Mouse (Mus musculus): Measurements from ENCODE around the gene Pemt. TPM values are rescaled to one million over a fixed set of nuclear protein-coding genes. Genes with fewer than 3 reads are reported as not detected.
"Not testable (repeated sequence)": the region's sequence is repeated elsewhere in the genome, so short reads cannot be mapped to it uniquely, and the experiment has no call there.

Gene Pemt
- polyA plus RNA-seq, 1 experiment from 2014 or later = 6.1 TPM

GRCm38 (mm10) chr11:59944855-59945254, 101.4 kb downstream of the Pemt start:
- H3K4me2 ChIP-seq (ENCODE audit: low read depth, severe bottlenecking); ATAC-seq (ENCODE audit: insufficient number of reproducible peaks, low FRiP score, low TSS enrichment, low read depth); H3K4me3 ChIP-seq (ENCODE audit: low read depth, low read length); DNase-seq (ENCODE audit: low spot score); H3K27ac ChIP-seq (replicated peaks; ENCODE audit: low read depth, low read length); H3K9ac ChIP-seq (ENCODE audit: low read length); H3K4me1 ChIP-seq (ENCODE audit: control insufficient read depth, insufficient read depth, low read length); H3K27me3 ChIP-seq (ENCODE audit: control insufficient read depth, insufficient read depth, low read length); H3K36me3 ChIP-seq (ENCODE audit: control insufficient read depth, insufficient read depth, low read length); H3K9me3 ChIP-seq (ENCODE audit: control insufficient read depth, low read length): not testable (repeated sequence)
- WGBS = 85% methylated on average over 9 of the region's 10 CpGs

GRCm38 (mm10) chr11:59941391-59941790, 104.9 kb downstream of the Pemt start:
- no peak for ATAC-seq (ENCODE audit: insufficient number of reproducible peaks, low FRiP score, low TSS enrichment, low read depth)
- H3K9ac ChIP-seq (ENCODE audit: low read length) = no peak overlapping the region; the same call in 1 of the 2 replicates

GRCm38 (mm10) chr11:59940645-59941044, 105.6 kb downstream of the Pemt start:
- H3K27me3 ChIP-seq (ENCODE audit: control insufficient read depth, insufficient read depth, low read length) = no peaks in the 10 kb centered on the region
- 75% methylated on average over 3 of the region's 3 CpGs for WGBS
- ATAC-seq (ENCODE audit: insufficient number of reproducible peaks, low FRiP score, low TSS enrichment, low read depth) = no peak
- H3K36me3 ChIP-seq (ENCODE audit: control insufficient read depth, insufficient read depth, low read length) = no peaks in the 10 kb centered on the region
- H3K4me3 ChIP-seq (ENCODE audit: low read depth, low read length) = no peak overlapping the region
- no peaks in the 10 kb centered on the region for H3K4me1 ChIP-seq (ENCODE audit: control insufficient read depth, insufficient read depth, low read length)
- no peak for DNase-seq (ENCODE audit: low spot score)
- H3K4me2 ChIP-seq (ENCODE audit: low read depth, severe bottlenecking) = no peak overlapping the region
- H3K27ac ChIP-seq (replicated peaks; ENCODE audit: low read depth, low read length) = no peak overlapping the region
- H3K9ac ChIP-seq (ENCODE audit: low read length) = no peak overlapping the region
- H3K9me3 ChIP-seq (ENCODE audit: control insufficient read depth, low read length) = no peaks in the 10 kb centered on the region

More at GRCm38 (mm10) chr11:59941391-59941790, 104.9 kb downstream of the Pemt start:
- Histone ChIP-seq H3K4me2 (ENCODE audit: low read depth, severe bottlenecking) (no peak overlapping the region), H3K4me3 (ENCODE audit: low read depth, low read length) (no peak overlapping the region), H3K9me3 (ENCODE audit: control insufficient read depth, low read length) (no peaks in the 10 kb centered on the region), H3K27me3 (ENCODE audit: control insufficient read depth, insufficient read depth, low read length) (no peaks in the 10 kb centered on the region), H3K36me3 (ENCODE audit: control insufficient read depth, insufficient read depth, low read length) (no peaks in the 10 kb centered on the region), H3K4me1 (ENCODE audit: control insufficient read depth, insufficient read depth, low read length) (no peaks in the 10 kb centered on the region), H3K27ac (replicated peaks; ENCODE audit: low read depth, low read length) (no peak overlapping the region)
- DNase-seq (ENCODE audit: low spot score) = no peak
- WGBS = 35% methylated on average over 3 of the region's 3 CpGs

GRCm38 (mm10) chr11:59939821-59940220, 106.5 kb downstream of the Pemt start:
- no peak overlapping the region for H3K27ac ChIP-seq (replicated peaks; ENCODE audit: low read depth, low read length)
- DNase-seq (ENCODE audit: low spot score) (no peak), ATAC-seq (ENCODE audit: insufficient number of reproducible peaks, low FRiP score, low TSS enrichment, low read depth) (no peak)
- H3K4me1 ChIP-seq (ENCODE audit: control insufficient read depth, insufficient read depth, low read length) = no peaks in the 10 kb centered on the region
- no peaks in the 10 kb centered on the region for H3K9me3 ChIP-seq (ENCODE audit: control insufficient read depth, low read length)
- H3K4me3 ChIP-seq (ENCODE audit: low read depth, low read length) = no peak overlapping the region
- no peak overlapping the region for H3K9ac ChIP-seq (ENCODE audit: low read length)
- H3K27me3 ChIP-seq (ENCODE audit: control insufficient read depth, insufficient read depth, low read length) = no peaks in the 10 kb centered on the region
- H3K36me3 ChIP-seq (ENCODE audit: control insufficient read depth, insufficient read depth, low read length) = no peaks in the 10 kb centered on the region
- 81% methylated on average over 1 of the region's 1 CpGs for WGBS
- H3K4me2 ChIP-seq (ENCODE audit: low read depth, severe bottlenecking) = no peak overlapping the region

- DNase-seq (ENCODE audit: low spot score) (no peak), ATAC-seq (ENCODE audit: insufficient number of reproducible peaks, low FRiP score, low TSS enrichment, low read depth) (no peak)
- Histone ChIP-seq H3K36me3 (ENCODE audit: control insufficient read depth, insufficient read depth, low read length) (no peaks in the 10 kb centered on the region), H3K4me3 (ENCODE audit: low read depth, low read length) (no peak overlapping the region), H3K4me1 (ENCODE audit: control insufficient read depth, insufficient read depth, low read length) (no peaks in the 10 kb centered on the region), H3K27ac (replicated peaks; ENCODE audit: low read depth, low read length) (no peak overlapping the region), H3K27me3 (ENCODE audit: control insufficient read depth, insufficient read depth, low read length) (no peaks in the 10 kb centered on the region), H3K9ac (ENCODE audit: low read length) (no peak overlapping the region), H3K9me3 (ENCODE audit: control insufficient read depth, low read length) (no peaks in the 10 kb centered on the region), H3K4me2 (ENCODE audit: low read depth, severe bottlenecking) (no peak overlapping the region)
- WGBS = 44% methylated on average over 2 of the region's 2 CpGs
These were observed 108.7 kb downstream of the Pemt start for GRCm38 (mm10) chr11:59937615-59938014.

GRCm38 (mm10) chr11:59937023-59937422, 109.3 kb downstream of the Pemt start:
- ATAC-seq (ENCODE audit: insufficient number of reproducible peaks, low FRiP score, low TSS enrichment, low read depth) (no peak), DNase-seq (ENCODE audit: low spot score) (no peak)
- Histone ChIP-seq H3K4me1 (ENCODE audit: control insufficient read depth, insufficient read depth, low read length) (no peaks in the 10 kb centered on the region), H3K27ac (replicated peaks; ENCODE audit: low read depth, low read length) (no peak overlapping the region), H3K36me3 (ENCODE audit: control insufficient read depth, insufficient read depth, low read length) (no peaks in the 10 kb centered on the region), H3K4me2 (ENCODE audit: low read depth, severe bottlenecking) (no peak overlapping the region), H3K9me3 (ENCODE audit: control insufficient read depth, low read length) (no peaks in the 10 kb centered on the region), H3K4me3 (ENCODE audit: low read depth, low read length) (no peak overlapping the region), H3K27me3 (ENCODE audit: control insufficient read depth, insufficient read depth, low read length) (no peaks in the 10 kb centered on the region), H3K9ac (ENCODE audit: low read length) (no peak overlapping the region)
- WGBS = 85% methylated on average over 3 of the region's 3 CpGs

GRCm38 (mm10) chr11:59933943-59934342, 112.3 kb downstream of the Pemt start:
- no peaks in the 10 kb centered on the region for H3K36me3 ChIP-seq (ENCODE audit: control insufficient read depth, insufficient read depth, low read length)
- no peaks in the 10 kb centered on the region for H3K27me3 ChIP-seq (ENCODE audit: control insufficient read depth, insufficient read depth, low read length)
- no peak overlapping the region for H3K27ac ChIP-seq (replicated peaks; ENCODE audit: low read depth, low read length)
- 59% methylated on average over 12 of the region's 12 CpGs for WGBS
- H3K4me3 ChIP-seq (ENCODE audit: low read depth, low read length) = no peak overlapping the region
- H3K9me3 ChIP-seq (ENCODE audit: control insufficient read depth, low read length) = no peaks in the 10 kb centered on the region
- DNase-seq (ENCODE audit: low spot score) (no peak), ATAC-seq (ENCODE audit: insufficient number of reproducible peaks, low FRiP score, low TSS enrichment, low read depth) (no peak)
- H3K9ac ChIP-seq (ENCODE audit: low read length) = no peak overlapping the region
- H3K4me1 ChIP-seq (ENCODE audit: control insufficient read depth, insufficient read depth, low read length) = no peaks in the 10 kb centered on the region
- no peak overlapping the region for H3K4me2 ChIP-seq (ENCODE audit: low read depth, severe bottlenecking)

GRCm38 (mm10) chr11:59932560-59933337, 113.5 kb downstream of the Pemt start:
- H3K9me3 ChIP-seq (ENCODE audit: control insufficient read depth, low read length) = no peaks in the 10 kb centered on the region
- no peaks in the 10 kb centered on the region for H3K4me1 ChIP-seq (ENCODE audit: control insufficient read depth, insufficient read depth, low read length)
- no peak overlapping the region for H3K9ac ChIP-seq (ENCODE audit: low read length)
- ATAC-seq (ENCODE audit: insufficient number of reproducible peaks, low FRiP score, low TSS enrichment, low read depth) (no peak), DNase-seq (ENCODE audit: low spot score) (no peak)
- no peaks in the 10 kb centered on the region for H3K36me3 ChIP-seq (ENCODE audit: control insufficient read depth, insufficient read depth, low read length)
- H3K27me3 ChIP-seq (ENCODE audit: control insufficient read depth, insufficient read depth, low read length) = no peaks in the 10 kb centered on the region
- WGBS = 66% methylated on average over 9 of the region's 9 CpGs
- no peak overlapping the region for H3K4me2 ChIP-seq (ENCODE audit: low read depth, severe bottlenecking)
- H3K27ac ChIP-seq (replicated peaks; ENCODE audit: low read depth, low read length) = no peak overlapping the region
- no peak overlapping the region for H3K4me3 ChIP-seq (ENCODE audit: low read depth, low read length)

- no peak for DNase-seq (ENCODE audit: low spot score)
- H3K9me3 ChIP-seq (ENCODE audit: control insufficient read depth, low read length) = no peaks in the 10 kb centered on the region
- no peak overlapping the region for H3K9ac ChIP-seq (ENCODE audit: low read length)
- no peak overlapping the region for H3K4me3 ChIP-seq (ENCODE audit: low read depth, low read length)
- H3K27ac ChIP-seq (replicated peaks; ENCODE audit: low read depth, low read length) = no peak overlapping the region
- no peak overlapping the region for H3K4me2 ChIP-seq (ENCODE audit: low read depth, severe bottlenecking)
- no peaks in the 10 kb centered on the region for H3K36me3 ChIP-seq (ENCODE audit: control insufficient read depth, insufficient read depth, low read length)
- no peaks in the 10 kb centered on the region for H3K27me3 ChIP-seq (ENCODE audit: control insufficient read depth, insufficient read depth, low read length)
- ATAC-seq (ENCODE audit: insufficient number of reproducible peaks, low FRiP score, low TSS enrichment, low read depth) = no peak
- no peaks in the 10 kb centered on the region for H3K4me1 ChIP-seq (ENCODE audit: control insufficient read depth, insufficient read depth, low read length)
- WGBS = 44% methylated on average over 4 of the region's 4 CpGs
These were observed 116.3 kb downstream of the Pemt start for GRCm38 (mm10) chr11:59930031-59930430.
